Mouse (Mus musculus): ENCODE data around the gene Hoxc6. TPM values are rescaled to one million over a fixed set of nuclear protein-coding genes. Genes with fewer than 3 reads are reported as not detected.

The Hoxc6 gene
- total RNA-seq, 4 experiments from 2014 or later, result 4.5 to 6.3 (median 5.2) TPM

DNA sequence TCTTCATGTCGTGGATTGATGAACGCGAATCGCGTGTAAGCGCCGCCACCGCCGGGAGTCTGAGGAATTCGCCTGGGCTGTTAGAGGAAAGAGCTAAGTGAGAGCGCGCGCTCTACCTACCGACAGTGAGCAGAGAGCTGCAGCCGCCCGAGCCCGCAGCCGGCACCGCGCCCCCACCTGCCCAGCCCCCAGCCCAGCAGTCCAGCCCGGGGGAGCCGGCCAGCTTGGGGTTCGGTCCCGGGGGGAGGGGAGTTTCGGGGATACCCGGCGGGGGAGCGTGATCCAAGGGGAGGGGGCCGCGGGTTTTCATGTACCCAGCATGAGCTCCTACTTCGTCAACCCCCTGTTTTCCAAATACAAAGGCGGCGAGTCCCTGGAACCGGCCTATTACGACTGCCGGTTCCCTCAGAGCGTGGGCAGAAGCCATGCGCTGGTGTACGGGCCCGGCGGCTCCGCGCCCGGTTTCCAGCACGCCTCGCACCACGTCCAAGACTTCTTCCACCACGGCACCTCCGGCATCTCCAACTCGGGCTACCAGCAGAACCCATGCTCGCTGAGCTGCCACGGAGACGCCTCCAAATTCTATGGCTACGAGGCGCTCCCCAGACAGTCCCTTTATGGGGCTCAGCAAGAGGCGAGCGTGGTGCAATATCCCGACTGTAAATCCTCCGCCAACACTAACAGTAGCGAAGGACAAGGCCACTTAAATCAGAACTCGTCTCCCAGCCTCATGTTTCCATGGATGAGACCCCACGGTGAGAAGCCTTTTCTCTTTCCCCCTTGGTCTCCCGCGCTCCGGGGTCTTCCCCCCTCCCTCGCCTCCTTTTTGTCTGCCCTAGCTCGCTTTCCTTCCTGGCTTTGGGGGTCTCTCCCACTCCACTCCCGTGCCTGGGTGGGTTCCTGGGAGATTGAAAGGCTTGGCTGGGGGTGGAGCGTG, 7.3 kb upstream of the Hoxc6 start, which contains the start of gene Hoxc8:
Gene Hoxc8, plus strand, starts transcription at position 147 of the 937 bp plus-strand sequence.
- no peak for DNase-seq (ENCODE audit: low spot score in 2 of 2)

DNA sequence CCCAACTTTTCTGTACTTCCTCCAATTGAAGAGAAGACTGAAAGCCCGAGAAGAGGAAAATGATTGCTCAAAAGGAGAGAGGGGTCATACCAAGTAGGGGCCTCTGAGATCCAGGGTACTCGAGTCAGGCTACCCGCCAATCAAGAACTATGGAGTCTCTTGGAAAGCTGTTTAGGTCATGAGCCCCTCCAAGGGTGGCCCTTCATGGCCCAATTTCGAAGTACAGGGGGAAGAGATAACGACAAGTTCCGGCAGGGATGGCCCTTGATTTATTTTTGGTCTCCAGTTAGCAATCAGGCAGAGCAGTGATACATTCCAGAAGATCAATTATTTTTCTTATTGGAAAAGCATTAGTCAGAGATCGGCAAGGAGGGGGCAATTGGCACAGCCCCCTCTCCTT, 6.3 kb upstream of the Hoxc6 start:
- DNase-seq (ENCODE audit: low spot score in 2 of 2), result no peak

DNA sequence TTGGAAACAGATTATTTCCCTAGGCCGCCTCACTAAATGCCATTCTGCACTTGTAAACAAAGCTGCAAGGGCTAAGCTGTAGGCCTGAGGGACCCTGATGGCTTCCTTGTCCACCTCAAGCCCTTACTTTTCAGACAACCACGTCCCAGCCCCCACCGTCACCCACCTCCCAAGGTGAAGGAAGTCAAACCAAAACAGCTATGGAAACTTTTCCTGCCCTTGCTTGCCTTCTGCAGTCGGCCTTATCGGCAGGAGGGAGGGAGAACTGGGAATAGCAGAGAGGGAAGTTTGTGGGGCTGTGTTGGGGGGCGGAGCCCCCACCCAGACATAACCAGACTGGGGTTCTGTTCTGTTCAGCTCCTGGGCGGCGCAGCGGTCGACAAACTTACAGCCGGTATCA, 5.9 kb upstream of the Hoxc6 start:
- DNase-seq (ENCODE audit: low spot score in 2 of 2), result no peak

DNA sequence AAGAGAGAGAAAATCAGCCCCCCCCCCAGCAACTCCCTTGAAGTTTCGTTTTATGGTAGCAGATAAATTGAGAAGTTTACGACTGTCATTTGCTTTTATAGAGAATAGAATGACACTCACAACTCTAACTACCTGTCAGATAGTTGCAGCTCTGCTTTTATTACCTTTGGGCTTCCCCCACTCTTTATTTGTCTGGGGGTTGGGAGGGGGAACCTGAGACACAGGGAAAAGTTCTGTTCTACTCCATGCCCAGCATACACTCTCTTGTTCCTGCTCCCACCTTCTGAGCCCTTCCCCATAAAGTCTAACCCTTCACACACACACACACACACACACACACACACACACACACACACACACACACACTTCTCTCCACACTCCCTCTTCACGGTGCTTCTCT, 5.2 kb upstream of the Hoxc6 start:
- DNase-seq (ENCODE audit: low spot score in 2 of 2), result no peak

DNA sequence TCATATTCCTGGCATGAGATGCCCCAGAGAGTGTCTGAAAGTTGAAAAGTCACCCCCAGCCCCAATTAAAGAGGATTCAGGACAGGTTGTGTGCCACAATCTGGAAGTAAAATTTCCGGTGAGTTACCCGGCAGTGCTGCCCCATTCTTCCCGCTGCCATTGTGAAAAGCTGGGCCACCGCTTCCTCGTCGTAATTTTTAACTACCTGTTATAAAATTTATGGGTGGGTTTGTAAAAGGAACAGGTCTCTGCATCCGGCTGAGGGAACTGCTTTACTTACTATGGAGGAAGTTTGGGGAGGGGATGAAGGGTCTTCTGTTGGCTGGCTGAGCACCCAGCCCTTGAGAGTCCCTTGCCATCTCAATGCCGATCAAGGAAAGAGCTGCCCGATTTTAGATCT, 1.5 kb upstream of the Hoxc6 start:
- DNase-seq (ENCODE audit: low spot score in 2 of 2), result no peak

DNA sequence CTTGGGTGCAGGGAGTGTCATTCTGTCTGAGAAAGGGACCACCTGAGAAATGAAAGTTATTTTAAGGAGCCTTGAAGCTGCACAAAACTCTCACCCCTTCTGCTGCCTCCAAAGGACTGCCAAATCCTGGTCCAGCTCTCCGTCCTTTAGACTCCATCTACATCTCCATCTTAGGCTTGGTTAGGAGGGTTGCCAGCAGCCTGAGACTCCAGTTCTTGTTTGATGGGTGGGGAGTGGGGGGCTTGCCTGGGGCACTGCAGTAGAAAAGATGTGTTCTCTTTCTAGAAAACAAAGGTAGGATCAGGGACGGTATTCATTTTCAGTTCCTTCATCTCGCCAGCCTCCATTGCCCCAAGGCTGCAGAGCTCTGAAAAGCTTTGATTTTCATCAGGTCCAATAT, 626 bp upstream of the Hoxc6 start:
- no peak for DNase-seq (ENCODE audit: low spot score in 2 of 2)

DNA sequence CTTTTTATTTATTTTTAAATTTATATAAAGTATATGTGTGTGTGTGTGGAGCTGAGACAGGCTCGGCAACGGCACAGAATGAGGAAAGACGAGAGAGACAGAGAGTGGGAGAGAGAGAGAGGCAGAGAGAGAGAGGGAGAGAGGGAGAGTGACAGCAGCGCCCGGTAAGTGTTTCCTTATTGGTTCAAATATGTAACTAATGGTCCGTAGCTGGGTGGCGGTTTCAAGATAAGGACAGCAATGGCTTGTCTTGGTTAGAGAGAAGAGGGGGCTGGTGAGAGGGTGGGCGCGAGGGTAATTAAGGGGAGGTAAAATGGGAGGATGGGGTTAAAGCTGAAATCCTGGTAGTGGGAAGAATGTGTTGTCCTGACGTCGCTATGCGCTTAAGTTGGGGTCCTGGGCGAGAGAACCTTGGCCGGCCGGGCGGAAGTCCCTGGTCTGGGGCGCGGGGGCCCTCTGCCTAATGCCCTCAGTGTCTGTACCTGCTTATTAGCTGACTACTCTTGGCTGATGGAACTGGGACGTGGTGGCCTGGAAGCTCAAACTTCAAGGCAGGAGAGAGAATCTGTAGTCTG, 638 bp downstream of the Hoxc6 start:
- no peak for DNase-seq (ENCODE audit: low spot score in 2 of 2)

DNA sequence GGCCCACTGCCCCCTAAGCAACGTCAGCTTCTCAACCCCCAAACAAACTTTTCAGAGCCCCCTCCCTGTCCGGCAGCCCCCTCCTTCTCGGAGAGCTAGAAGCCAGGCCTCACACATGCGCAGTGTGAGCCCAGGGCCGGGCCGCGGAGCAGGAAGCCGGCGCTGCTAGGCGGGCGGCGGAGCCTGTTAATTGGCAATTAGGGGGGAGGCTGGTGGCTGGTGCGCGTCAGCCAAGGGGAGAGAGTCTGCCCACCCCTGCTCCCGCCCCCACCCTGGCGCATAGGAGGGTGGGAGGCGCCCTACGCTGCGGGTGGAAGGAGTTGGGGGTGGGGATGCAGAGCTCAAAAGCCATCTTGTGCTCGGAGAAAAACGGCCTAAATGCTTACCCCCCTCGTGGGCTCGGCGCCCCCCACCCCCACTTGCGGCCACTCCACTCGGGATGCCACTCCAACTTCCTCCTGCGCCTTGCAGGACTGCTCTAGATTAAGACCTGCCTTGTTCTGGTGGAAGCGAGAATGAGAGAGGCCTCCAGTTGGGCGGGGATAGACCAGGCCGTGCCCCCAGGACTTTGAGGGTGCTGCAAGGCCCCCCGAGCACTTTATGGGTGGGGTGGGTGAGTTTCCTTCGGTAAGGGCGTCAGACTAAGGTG, 1.2 kb downstream of the Hoxc6 start:
- peak; percentile 85 to 91 for DNase-seq (ENCODE audit: low spot score in 2 of 2)

DNA sequence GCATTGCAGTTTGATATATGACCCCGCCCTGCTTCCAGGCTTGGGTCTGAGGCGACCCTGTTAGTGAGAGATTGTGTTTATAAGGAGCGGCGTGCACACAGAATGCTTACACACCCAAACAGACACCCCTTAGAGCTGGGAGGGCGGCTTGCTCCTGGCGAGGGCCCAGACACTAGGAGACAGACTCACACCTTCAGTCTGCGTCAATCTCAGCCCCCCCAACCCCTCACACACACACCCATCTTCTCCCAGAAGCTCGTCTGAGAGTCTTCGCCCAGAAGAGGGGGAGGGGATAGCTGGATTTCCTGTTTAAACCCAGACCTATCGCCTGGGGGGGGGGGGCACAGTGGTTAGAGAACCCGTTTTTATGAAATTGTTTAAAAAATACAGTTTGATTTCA, 1.9 kb downstream of the Hoxc6 start:
- no peak for DNase-seq (ENCODE audit: low spot score in 2 of 2)

DNA sequence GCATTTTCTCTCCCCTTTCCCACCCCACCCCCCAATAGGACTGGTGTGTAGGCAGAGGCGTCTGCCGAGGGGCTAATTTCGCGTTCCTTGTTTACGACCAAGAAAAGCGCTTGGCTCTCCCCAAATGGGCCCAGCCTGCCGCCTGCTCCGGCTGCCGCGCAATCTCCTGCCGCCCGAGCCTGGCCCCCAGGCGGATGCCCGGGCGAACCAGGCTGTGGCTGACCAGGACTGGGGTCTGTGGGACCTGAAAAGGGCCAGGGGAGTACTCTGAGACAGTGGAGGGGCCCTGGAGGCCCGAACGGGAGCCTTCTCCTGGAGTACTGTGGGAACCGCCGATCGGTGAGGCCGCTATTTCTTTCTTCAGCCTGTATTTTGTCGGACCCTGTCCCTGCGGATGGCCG, 2.4 kb downstream of the Hoxc6 start:
- no peak for DNase-seq (ENCODE audit: low spot score in 2 of 2)

DNA sequence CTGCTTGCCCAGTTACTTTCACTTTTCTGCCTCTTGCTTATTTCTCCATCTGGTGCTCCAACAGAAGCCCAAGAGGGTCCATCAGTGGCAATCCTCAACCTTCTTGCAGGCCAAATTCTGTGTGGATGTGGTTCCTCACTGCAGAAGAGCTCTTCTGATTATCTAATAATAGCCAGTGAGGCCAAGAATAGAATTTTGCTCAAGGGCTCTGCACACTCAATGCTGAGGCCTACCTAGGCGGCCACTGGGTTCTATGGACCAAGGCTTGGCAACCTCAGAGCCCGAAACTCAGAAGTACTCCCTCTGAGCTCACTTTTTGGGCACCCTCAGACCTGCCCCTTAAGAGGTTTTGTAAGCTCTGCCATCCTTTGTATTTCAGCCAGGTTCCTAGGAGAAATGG, 3.3 kb downstream of the Hoxc6 start:
- no peak for DNase-seq (ENCODE audit: low spot score in 2 of 2)

DNA sequence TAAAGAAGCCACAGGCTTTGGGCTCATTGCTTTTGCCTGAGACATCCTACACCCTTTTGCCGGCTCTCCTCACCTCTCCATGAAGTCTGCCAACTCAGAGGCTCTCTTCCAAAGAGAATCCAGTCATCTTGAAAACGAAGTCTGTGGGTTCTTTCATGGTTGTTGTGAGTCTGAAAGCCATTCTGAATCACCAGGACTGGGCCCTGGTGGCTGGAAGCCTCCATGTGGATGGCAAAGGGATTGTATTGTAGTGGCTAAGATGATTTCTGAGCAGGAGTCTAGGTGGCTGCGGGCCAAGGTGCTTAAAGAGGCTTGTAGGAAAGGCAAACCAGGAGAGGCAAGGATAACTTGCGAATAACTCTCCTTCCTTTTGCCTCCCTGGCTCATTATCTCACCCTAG, 4.1 kb downstream of the Hoxc6 start:
- no peak for DNase-seq (ENCODE audit: low spot score in 2 of 2)

DNA sequence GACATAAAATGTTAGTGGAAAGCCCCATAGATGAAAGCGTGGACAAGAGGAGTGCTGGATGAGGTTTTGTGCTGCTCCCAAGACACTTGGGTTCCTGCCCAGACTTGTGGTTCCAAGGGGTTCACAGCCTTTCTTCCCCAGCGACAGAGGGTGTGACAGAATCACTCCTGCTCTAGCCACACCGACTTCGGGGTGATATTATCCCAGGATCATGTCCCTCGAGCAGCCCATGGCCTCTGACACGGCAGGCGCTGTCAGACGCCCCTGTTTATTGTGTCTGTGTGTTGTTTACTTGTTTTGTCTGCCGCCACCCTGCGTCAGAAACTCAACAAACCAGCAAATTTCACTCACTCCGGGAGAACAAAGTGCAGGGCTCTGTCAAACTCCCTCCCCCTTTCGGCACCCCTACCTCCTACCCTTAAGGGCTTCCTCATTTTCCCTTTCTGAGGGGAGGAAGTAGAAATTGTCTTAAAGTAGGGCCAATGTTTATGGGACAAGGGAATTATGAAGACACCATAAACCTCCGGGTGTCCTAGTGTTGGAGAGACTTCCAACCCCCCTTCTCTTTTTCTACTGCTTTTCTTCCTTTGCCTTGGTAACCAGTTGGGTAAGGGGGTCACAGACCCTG, 4.9 kb downstream of the Hoxc6 start:
- DNase-seq (ENCODE audit: low spot score in 2 of 2), result no peak

DNA sequence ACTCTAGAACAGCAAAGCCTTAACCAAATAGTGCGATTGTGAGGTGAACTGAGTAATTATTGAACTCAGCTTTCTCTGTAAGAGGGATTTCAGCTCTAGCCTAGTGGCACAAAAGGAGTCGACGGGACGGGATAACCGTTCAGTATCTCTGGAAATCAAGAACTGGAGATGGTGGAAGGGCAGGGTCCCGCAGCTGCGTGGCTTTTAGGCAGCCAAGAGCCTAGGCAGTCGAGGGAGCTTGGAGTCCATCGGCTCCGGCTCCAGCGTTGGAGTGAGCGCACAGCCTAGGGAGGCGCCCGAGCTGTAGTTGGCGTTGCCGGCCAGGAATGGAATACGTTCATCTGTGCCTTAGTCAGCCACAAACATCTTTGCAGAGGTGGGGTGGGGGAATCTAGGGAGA, 7.3 kb downstream of the Hoxc6 start:
- DNase-seq (ENCODE audit: low spot score in 2 of 2), result peak in 1 of 2 experiments; percentile 40

DNA sequence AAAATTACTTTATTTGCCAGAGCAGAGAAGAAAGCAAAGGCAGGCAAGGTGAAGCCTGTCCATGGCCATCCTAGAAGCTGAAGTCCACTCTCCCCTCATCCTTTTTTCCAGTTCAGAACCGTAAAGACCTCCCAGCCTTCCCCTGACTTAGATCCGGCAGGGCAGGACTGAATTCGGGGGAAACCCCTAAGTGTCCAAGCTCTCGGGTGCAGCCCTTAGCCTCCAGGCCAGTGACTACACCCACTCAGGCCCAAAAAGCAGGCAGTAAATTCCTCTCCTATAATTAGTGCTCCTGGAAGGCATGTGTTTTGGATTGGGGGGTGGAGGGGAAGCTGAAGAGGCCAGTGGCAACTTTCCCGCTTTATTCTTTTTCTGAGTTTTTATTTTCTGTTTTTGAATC, 7.7 kb downstream of the Hoxc6 start:
- no peak for DNase-seq (ENCODE audit: low spot score in 2 of 2)

DNA sequence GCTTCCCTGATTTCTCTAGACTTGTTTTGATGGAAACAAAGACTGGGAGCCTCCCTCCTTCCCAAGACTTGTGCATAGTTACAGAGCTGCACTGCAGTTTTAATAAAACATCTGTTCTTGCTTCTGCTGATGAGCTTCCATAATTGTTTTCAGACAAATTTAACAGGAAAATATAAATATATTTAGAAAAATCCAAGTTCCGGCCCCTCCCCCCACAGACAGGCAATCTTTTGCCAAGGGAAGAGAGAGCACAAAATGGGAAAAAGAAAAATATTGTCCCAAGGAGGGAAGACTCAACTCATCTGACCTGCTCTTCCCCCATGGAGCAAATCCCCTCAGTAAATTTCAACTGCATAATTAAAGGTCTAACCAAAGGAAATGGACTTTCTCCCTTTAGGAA, 8.3 kb downstream of the Hoxc6 start:
- DNase-seq (ENCODE audit: low spot score in 2 of 2), result no peak

DNA sequence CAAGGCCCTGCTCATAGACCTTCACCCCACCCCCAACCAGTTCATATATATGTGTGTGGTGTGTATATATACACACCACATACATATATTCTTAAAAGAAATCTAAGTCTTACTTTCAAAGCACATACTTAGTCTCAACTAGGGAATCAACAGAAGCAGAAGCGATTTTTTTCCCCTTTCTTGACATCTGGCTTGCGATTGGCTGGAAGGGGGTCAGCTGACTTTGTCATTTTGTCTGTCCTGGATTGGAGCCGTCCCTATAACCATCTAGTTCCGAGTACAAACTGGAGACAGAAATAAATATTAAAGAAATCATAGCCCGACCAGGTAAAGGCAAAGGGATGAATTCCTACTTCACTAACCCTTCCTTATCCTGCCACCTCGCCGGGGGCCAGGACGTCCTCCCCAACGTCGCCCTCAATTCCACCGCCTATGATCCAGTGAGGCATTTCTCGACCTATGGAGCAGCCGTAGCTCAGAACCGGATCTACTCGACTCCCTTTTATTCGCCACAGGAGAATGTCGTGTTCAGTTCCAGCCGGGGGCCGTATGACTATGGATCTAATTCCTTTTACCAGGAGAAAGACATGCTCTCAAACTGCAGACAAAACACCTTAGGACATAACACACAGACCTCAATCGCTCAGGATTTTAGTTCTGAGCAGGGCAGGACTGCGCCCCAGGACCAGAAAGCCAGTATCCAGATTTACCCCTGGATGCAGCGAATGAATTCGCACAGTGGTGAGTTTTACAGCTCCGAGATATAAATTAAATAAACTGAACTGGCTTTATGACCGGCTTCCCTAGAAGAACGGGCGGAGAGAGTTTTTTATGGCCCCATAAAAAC, 11.4 kb downstream of the Hoxc6 start:
- no peak for DNase-seq (ENCODE audit: low spot score in 2 of 2)

DNA sequence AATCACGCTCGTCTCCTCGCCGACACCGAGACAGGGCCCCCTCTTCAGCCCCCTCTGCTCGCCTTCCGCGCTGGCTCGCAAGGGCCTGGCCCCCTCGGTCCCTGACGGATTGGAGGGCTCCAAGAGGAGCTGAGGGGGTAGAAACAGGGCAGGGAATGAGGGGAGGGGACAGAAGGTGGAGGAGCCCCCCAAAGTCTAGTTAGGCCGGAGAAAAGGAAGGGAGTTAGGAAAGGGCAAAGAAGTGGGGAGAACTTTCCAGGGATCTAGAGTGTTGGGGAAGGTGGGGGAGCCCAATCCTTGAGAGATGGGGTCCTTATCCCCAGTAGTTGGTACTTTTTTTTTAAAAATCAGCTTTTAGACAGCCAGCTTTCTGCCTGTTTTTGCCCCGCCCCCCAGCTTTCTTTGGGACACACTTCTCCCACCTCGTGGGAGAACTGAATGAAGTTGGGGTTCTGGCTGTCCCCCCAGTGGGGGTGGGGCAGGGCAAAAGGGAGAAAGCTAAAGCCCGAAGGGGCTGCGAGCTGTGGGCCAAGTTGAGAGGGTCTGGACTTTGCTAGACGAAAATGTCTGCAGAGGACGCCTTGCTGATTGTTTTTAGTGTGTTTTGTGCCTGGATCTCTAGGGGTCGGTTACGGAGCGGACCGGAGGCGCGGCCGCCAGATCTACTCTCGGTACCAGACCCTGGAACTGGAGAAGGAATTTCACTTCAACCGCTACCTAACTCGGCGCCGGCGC, 12.2 kb downstream of the Hoxc6 start:
- no peak for DNase-seq (ENCODE audit: low spot score in 2 of 2)

DNA sequence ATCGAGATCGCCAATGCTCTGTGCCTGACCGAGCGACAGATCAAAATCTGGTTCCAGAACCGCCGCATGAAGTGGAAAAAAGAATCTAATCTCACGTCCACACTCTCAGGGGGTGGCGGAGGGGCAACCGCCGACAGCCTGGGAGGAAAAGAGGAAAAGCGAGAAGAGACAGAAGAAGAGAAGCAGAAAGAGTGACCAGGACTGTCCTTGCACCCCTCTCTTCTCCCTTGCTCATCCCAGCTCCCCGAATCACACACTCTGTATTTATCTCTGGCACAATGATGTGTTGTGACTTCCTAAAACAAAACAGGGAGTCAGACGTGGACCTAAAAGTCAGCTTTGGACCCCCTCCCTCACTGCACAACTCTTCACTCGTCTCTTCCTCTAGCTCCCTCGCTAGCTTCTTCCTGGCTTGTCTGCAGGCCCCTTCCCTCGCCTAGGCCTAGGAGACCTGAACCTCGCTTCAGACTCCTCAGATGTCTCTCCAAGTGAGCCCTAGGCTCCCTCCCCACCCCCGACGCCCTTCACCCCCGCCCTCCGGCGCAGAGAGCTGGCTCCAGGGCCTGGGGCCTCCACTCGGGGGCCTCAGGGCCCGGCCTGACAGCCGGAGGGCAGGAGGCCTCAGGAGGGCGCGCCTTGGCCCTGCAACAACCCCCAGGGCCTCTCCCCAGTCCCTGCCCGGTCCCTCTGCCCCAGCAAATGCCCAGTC, 12.9 kb downstream of the Hoxc6 start:
- DNase-seq (ENCODE audit: low spot score in 2 of 2), result no peak
